Mouse (Mus musculus) E14TG2a.4 (cell line): ENCODE results near the gene Top1.

ENCODE experiments used
- CTCF ChIP-seq: conservative IDR thresholded peaks from 2 replicates; pipeline ENCODE4 v1.5.1; 2014; ENCODE audit warnings: low read length
- NANOG ChIP-seq: IDR thresholded peaks from 2 replicates; pipeline ENCODE4 v1.6.1; 2014; ENCODE audit warnings: borderline replicate concordance, low read length, mixed read lengths

GRCm38 (mm10) chr2:160628666-160629527 lies 16.8 kb upstream of the Top1 start:
- no peak for TF ChIP-seq CTCF
- TF ChIP-seq NANOG = no peak
